Mouse (Mus musculus): Measurements from ENCODE around the gene Gm49027.

DNA sequence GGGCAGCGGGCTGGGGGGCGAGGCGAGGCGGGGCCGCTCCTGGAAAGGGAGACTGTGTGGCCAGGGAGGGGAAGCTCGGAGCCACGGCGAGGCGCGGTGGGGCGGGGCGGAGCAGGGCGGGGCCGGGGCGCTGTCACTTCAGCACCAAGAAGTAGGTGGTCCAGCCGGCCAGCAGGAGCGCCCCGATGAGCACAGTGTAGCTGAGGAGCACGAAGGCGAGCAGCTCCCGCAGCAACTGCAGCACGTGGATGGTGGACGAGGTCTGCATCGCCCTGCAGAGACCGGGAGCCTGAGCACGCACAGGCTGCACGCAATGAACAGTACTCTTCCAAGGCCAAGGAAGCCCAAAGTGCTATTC, 916 bp downstream of the Gm49027 start:
- TF ChIP-seq NRF1 (IDR thresholded peaks at IDR 0.05; ENCODE audit: low read depth, low read length): no peak
- no peak for TF ChIP-seq EP300 (IDR thresholded peaks at IDR 0.05; ENCODE audit: low read length)
- no peak for TF ChIP-seq TCF12 (IDR thresholded peaks at IDR 0.05; ENCODE audit: low read depth, low read length)
- no peak for TF ChIP-seq POLR2A (IDR thresholded peaks at IDR 0.05; ENCODE audit: low read depth, low read length)
- no peak for TF ChIP-seq MAZ (IDR thresholded peaks at IDR 0.05; ENCODE audit: low read depth, low read length)
- no peak for TF ChIP-seq PAX5 (IDR thresholded peaks at IDR 0.05; ENCODE audit: low read length)
